Mouse (Mus musculus) kidney, postnatal 0 days (tissue): Measurements from ENCODE around the gene Tifa. TPM values are rescaled to one million over a fixed set of nuclear protein-coding genes. Genes with fewer than 3 reads are reported as not detected.

Experiments
- ATAC-seq: fragments of 200-750 bp; cut with Nextera tagmentation; replicated peaks from 2 replicates; pipeline ENCODE4 v1.8.0; 2017; ENCODE audit warnings: low read depth, moderate number of reproducible peaks, moderate TSS enrichment, moderate library complexity; ENCODE audit not compliant: low FRiP score
- DNase-seq: peaks from one replicate; pipeline ENCODE4 v3.0.0-alpha.2; 2016; ENCODE audit warnings: low spot score
- H3K27ac ChIP-seq: fragments of 300-500 bp; sonication (generic); 2 replicates; pipeline ENCODE4 v1.5.1; 2014; ENCODE audit warnings: mild to moderate bottlenecking
- H3K27me3 ChIP-seq: fragments of 300-500 bp; sonication (generic); 2 replicates; pipeline ENCODE4 v1.6.1; 2014; ENCODE audit warnings: low read length, mixed read lengths; ENCODE audit not compliant: insufficient read depth
- H3K36me3 ChIP-seq: fragments of 300-500 bp; sonication (generic); 2 replicates; pipeline ENCODE4 v1.6.1; 2014; ENCODE audit warnings: low read length, mixed read lengths; ENCODE audit not compliant: insufficient read depth
- H3K4me1 ChIP-seq: fragments of 300-500 bp; sonication (generic); replicated peaks from 2 replicates; pipeline ENCODE4 v1.6.1; 2014; ENCODE audit warnings: antibody characterized with exemption, low read length, mixed read lengths; ENCODE audit not compliant: insufficient read depth
- H3K4me2 ChIP-seq: fragments of 300-500 bp; sonication (generic); 2 replicates; pipeline ENCODE4 v1.6.1; 2014; ENCODE audit warnings: mild to moderate bottlenecking, low read length, moderate library complexity, mixed read lengths
- H3K4me3 ChIP-seq: fragments of 300-500 bp; sonication (generic); replicated peaks from 2 replicates; pipeline ENCODE4 v1.5.1; 2014; ENCODE audit warnings: low read depth, low read length
- H3K9ac ChIP-seq: fragments of 300-500 bp; sonication (generic); 2 replicates; pipeline ENCODE4 v1.6.1; 2014; ENCODE audit warnings: low read depth, low read length
- H3K9me3 ChIP-seq: fragments of 300-500 bp; sonication (generic); replicated peaks from 2 replicates; pipeline ENCODE4 v1.6.1; 2016; ENCODE audit warnings: low read length, inconsistent platforms, mixed read lengths
- CTCF ChIP-seq: IDR thresholded peaks from 2 replicates; pipeline ENCODE4 v1.5.1; 2016; ENCODE audit warnings: antibody characterized with exemption, low read depth, mild to moderate bottlenecking, moderate library complexity
- WGBS: fragments of 180-500 bp; shearing (Covaris S2); extraction: QIAGEN DNeasy Blood & Tissue Kit; methylation state at CpG from one replicate; pipeline ENCODE4 v1.1.7; 2014; 5-methylcytosine and 5-hydroxymethylcytosine counted together
- polyA plus RNA-seq: library from polyadenylated mRNA; unstranded; fragments of >200 nt; fragmentation: Nextera tagmentation; extraction: Ambion mirVana; gene quantifications from 2 replicates; pipeline ENCODE4 v1.2.1, GENCODE M21; 2015

The Tifa gene
- polyA plus RNA-seq, result 7.0 and 7.7 TPM in 2 replicates

- Histone ChIP-seq H3K4me2 (peak within 1 kb of the TSS; percentile 98), H3K4me1 (peaks cover 4% of the 10 kb centered on the region; the same call in 1 of the 2 replicates), H3K9me3 (no peaks in the 10 kb centered on the region), H3K36me3 (no peaks in the 10 kb centered on the region), H3K27me3 (no peaks in the 10 kb centered on the region), H3K4me3 (peak within 1 kb of the TSS; percentile 52), H3K27ac (no peak within 1 kb of the TSS; the same call in 1 of the 2 replicates), H3K9ac (peak within 1 kb of the TSS; percentile 69)
- 1% methylated on average over 43 of the region's 44 CpGs for WGBS
- TF ChIP-seq CTCF, result peak; percentile 33
- peak; percentile 72 for DNase-seq
- peak; percentile 76 for ATAC-seq
These were observed at the start of gene Tifa for GRCm38 (mm10) chr3:127789500-127790191. TSS of gene Tifa (plus strand) at chr3:127789805.

GRCm38 (mm10) chr3:127741473-127741872, 48.1 kb upstream of the Tifa start:
- H3K9me3 ChIP-seq, result no peaks in the 10 kb centered on the region

GRCm38 (mm10) chr3:127743614-127744365, 45.8 kb upstream of the Tifa start:
- Histone ChIP-seq H3K36me3 (no peaks in the 10 kb centered on the region), H3K9ac (no peak overlapping the region), H3K4me1 (no peaks in the 10 kb centered on the region), H3K4me2 (no peak overlapping the region), H3K9me3 (no peaks in the 10 kb centered on the region), H3K27ac (no peak overlapping the region), H3K27me3 (peaks cover 22% of the 10 kb centered on the region; the same call in 1 of the 2 replicates), H3K4me3 (no peak overlapping the region)
- TF ChIP-seq CTCF, result no peak
- ATAC-seq (no peak), DNase-seq (no peak)
- WGBS, result 67% methylated on average over 13 of the region's 14 CpGs

More at GRCm38 (mm10) chr3:127741473-127741872, 48.1 kb upstream of the Tifa start:
- H3K36me3 ChIP-seq, result no peaks in the 10 kb centered on the region
- ATAC-seq, result no peak
- no peak for DNase-seq
- no peak overlapping the region for H3K4me3 ChIP-seq
- 96% methylated on average over 3 of the region's 3 CpGs for WGBS
- H3K4me2 ChIP-seq, result no peak overlapping the region
- H3K4me1 ChIP-seq, result no peaks in the 10 kb centered on the region
- 0 out of 2 replicates have a peak, but pooled peaks cover 6% of the 10 kb centered on the region for H3K27me3 ChIP-seq
- H3K27ac ChIP-seq, result no peak overlapping the region
- H3K9ac ChIP-seq, result no peak overlapping the region
- TF ChIP-seq CTCF, result peak; percentile 52

GRCm38 (mm10) chr3:127745504-127745903, 44.1 kb upstream of the Tifa start:
- Histone ChIP-seq H3K36me3 (no peaks in the 10 kb centered on the region), H3K9ac (no peak overlapping the region), H3K27ac (no peak overlapping the region), H3K9me3 (no peaks in the 10 kb centered on the region), H3K4me2 (no peak overlapping the region), H3K4me1 (no peaks in the 10 kb centered on the region), H3K27me3 (peaks cover 27% of the 10 kb centered on the region; the same call in 1 of the 2 replicates), H3K4me3 (no peak overlapping the region)
- no peak for TF ChIP-seq CTCF
- ATAC-seq (no peak), DNase-seq (peak; percentile 12)
- WGBS, result 16% methylated on average over 6 of the region's 6 CpGs

- no peak for DNase-seq
- Histone ChIP-seq H3K9me3 (no peaks in the 10 kb centered on the region), H3K4me1 (no peaks in the 10 kb centered on the region), H3K4me3 (no peak overlapping the region), H3K36me3 (no peaks in the 10 kb centered on the region), H3K27me3 (peaks cover 27% of the 10 kb centered on the region; the same call in 1 of the 2 replicates), H3K9ac (no peak overlapping the region), H3K27ac (no peak overlapping the region), H3K4me2 (no peak overlapping the region)
- TF ChIP-seq CTCF, result no peak
- WGBS, result 17% methylated on average over 16 of the region's 16 CpGs
- no peak for ATAC-seq
These were observed 43.5 kb upstream of the Tifa start for GRCm38 (mm10) chr3:127745911-127746640.

- no peaks in the 10 kb centered on the region for H3K9me3 ChIP-seq
- ATAC-seq (no peak), DNase-seq (no peak)
- no peak overlapping the region for H3K9ac ChIP-seq
- H3K4me1 ChIP-seq, result no peaks in the 10 kb centered on the region
- H3K4me2 ChIP-seq, result no peak overlapping the region
- no peaks in the 10 kb centered on the region for H3K36me3 ChIP-seq
- WGBS, result 65% methylated on average over 4 of the region's 4 CpGs
- H3K27me3 ChIP-seq, result peaks cover 31% of the 10 kb centered on the region; the same call in 1 of the 2 replicates
- no peak overlapping the region for H3K27ac ChIP-seq
- H3K4me3 ChIP-seq, result no peak overlapping the region
- TF ChIP-seq CTCF, result no peak
These were observed 41.0 kb upstream of the Tifa start for GRCm38 (mm10) chr3:127748644-127749043.
